Mouse (Mus musculus) CH12.LX (cell line): Measurements from ENCODE around the gene Slc6a4.

Source experiments
- CTCF ChIP-seq, 2 experiments: IDR thresholded peaks in 1 of 2; conservative IDR thresholded peaks in 1 of 2; 2 replicates each; pipeline ENCODE4 v1.5.1; 2011 to 2012; ENCODE audit warnings: low read depth in 2 of 2, low read length in 2 of 2, improper control_type of control experiment in 1 of 2, inconsistent platforms in 1 of 2, mild to moderate bottlenecking in 1 of 2, moderate library complexity in 1 of 2
- HCFC1 ChIP-seq: IDR thresholded peaks from 2 replicates; pipeline ENCODE4 v1.6.1; 2012; ENCODE audit warnings: low read depth, mild to moderate bottlenecking, inconsistent platforms, low read length, improper control_type of control experiment
- MAX ChIP-seq: IDR thresholded peaks from 2 replicates; pipeline ENCODE4 v1.6.1; 2011; ENCODE audit warnings: low read length, improper control_type of control experiment
- MAZ ChIP-seq: IDR thresholded peaks from 2 replicates; pipeline ENCODE4 v1.6.1; 2012; ENCODE audit warnings: low read depth, mild to moderate bottlenecking, inconsistent platforms, low read length, improper control_type of control experiment, moderate library complexity
- MYC ChIP-seq: IDR thresholded peaks from 2 replicates; pipeline ENCODE4 v1.6.1; 2011; ENCODE audit warnings: low read depth, mild to moderate bottlenecking, improper control_type of control experiment, low read length
- POLR2A ChIP-seq: IDR thresholded peaks from 2 replicates; pipeline ENCODE4 v1.6.1; 2011; ENCODE audit warnings: low read depth, mild to moderate bottlenecking, improper control_type of control experiment, low read length
- RAD21 ChIP-seq: IDR thresholded peaks from 2 replicates; pipeline ENCODE4 v1.6.1; 2011; ENCODE audit warnings: low read depth, mild to moderate bottlenecking, low read length, improper control_type of control experiment, moderate library complexity
- USF1 ChIP-seq: IDR thresholded peaks from 2 replicates; pipeline ENCODE4 v1.6.1; 2014; ENCODE audit warnings: low read depth, mild to moderate bottlenecking, inconsistent platforms, low read length, improper control_type of control experiment
- ZC3H11A ChIP-seq: IDR thresholded peaks from 2 replicates; pipeline ENCODE4 v1.6.1; 2012; ENCODE audit warnings: low read depth, mild to moderate bottlenecking, inconsistent platforms, low read length, improper control_type of control experiment
- ZMIZ1 ChIP-seq: IDR thresholded peaks from 2 replicates; pipeline ENCODE4 v1.6.1; 2012; ENCODE audit warnings: low read depth, mild to moderate bottlenecking, inconsistent platforms, low read length, improper control_type of control experiment

DNA sequence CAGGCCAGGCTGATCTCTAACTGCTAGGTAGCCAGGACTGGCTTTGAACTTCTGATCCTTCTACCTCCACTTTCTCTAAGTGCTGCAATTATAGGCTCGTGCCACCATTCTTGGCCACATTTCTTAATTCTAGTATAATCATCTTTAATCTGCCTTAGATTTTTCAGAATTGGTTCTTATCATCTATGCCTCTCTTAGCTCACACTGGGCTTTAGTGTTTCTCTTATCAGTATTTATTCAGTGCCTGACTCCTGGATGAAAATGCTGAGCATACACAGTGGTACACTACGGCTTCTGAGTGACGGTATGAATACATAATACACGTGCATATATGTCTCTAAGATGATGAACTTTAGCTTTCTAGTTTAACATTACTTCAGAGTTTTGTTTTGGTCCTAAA lies 70.4 kb downstream of the Slc6a4 start:
- TF ChIP-seq USF1, result no peak
- TF ChIP-seq HCFC1, result no peak
- TF ChIP-seq MAZ, result no peak
- TF ChIP-seq RAD21, result no peak
- no peak for TF ChIP-seq ZMIZ1
- no peak for TF ChIP-seq POLR2A
- no peak for TF ChIP-seq MYC
- TF ChIP-seq ZC3H11A, result no peak
- TF ChIP-seq MAX, result no peak
- TF ChIP-seq CTCF (conservative IDR thresholded peaks at IDR 0.05 in 1 of 2, IDR thresholded peaks at IDR 0.05 in 1 of 2; ENCODE audit: low read depth in 2 of 2, low read length in 2 of 2), result no peak
